Mouse (Mus musculus): ENCODE data around the gene Pla2g4d.

The Pla2g4d gene

DNA sequence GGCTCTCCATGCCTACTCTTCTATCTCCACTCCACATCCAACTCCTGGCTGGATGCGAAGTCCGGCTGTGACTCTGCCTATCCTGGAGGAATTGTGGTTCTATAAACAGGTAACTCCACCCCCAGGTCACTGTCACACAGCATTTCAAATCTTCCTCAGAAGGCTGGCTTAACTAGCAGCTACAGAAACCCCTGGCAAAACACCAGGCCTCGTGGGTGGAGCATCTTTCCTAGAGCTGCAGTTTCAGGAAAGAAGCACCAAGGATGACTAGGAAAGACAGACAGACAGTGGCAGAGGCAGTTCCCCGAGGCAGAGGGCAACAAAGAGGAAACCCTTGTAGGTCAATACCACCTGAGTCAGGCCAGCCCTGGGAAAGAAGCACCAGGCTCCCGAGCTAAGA, at the start of gene Pla2g4d:
Pla2g4d (minus strand) TSS at position 203 of the 400 bp plus-strand sequence.
- no peak for DNase-seq (ENCODE audit: low spot score)

DNA sequence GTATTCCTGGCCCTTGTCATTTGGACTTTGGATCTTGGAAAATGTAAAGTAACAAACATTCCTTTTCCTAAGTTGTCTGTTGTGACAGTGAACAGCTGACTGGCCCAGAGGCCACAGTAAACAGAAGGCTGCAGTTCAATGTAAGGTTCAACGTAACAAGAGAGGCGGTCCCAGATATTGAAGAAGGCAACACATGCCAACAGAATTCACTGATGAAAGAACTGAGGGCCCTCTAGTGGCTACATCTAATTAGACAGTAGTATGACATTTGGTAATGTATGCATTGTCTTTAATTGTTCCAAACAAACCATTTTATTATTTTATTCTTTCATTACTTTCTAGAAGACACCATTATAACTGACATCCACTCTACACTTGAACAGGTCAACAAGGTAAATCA, 48.9 kb upstream of the Pla2g4d start:
- no peak for DNase-seq (ENCODE audit: low spot score)

DNA sequence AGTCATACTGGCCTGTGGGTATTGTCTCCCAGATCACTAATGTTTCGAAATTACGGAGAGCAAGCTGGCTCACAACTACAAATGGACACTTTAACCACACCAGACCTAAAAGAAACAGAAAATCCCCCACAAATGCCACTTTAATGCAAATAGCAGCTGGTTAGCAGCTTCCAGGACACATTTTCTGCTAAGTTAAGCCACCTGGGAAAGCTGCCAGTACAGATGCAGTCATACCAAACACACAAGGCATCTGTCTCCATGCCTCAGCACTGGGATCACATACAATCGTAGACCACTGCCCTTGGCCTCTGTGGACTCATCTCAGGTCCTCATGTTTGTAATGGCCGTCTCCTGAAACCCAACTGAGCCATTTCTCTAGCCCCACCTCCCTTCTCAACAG, 42.6 kb upstream of the Pla2g4d start:
- no peak for DNase-seq (ENCODE audit: low spot score)

DNA sequence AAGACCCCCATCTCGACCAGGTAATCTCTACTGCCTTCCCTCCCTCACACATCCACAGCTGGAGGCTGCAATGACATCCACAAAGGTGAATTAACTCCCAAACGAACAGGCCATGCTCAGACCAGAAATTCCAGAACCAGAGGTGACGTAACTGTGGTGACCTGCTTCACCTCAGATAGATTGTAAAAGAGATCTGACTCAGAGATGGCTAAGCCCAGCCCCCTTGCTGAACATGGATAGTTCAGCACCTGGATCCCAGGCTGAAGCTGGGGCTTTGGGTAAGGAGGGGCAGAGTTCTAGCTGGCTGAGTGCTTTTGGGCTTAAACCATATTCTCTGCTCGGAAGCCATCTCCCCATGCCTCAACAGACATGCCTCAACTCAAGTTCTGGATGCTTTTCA, 26.1 kb upstream of the Pla2g4d start:
- no peak for DNase-seq (ENCODE audit: low spot score)

DNA sequence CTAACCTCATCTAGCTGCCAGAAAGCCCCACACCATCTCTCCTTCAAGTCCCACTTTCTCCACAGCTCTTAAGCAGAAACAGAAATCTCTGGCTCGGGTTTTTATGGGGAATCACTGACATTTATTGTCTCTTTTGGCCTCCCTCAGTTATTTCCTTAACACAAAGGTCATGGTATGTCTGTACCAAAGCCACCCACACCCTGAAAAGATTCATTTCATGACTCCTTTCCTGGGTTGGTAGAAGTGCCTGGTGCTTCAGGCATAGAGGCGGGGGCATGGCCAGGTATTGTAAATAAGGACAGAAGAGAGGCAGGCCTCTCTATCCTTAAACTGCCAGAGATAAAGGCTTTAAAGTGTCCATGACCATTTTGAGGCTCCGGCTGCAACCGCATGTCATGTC, 25.5 kb upstream of the Pla2g4d start:
- no peak for DNase-seq (ENCODE audit: low spot score)

DNA sequence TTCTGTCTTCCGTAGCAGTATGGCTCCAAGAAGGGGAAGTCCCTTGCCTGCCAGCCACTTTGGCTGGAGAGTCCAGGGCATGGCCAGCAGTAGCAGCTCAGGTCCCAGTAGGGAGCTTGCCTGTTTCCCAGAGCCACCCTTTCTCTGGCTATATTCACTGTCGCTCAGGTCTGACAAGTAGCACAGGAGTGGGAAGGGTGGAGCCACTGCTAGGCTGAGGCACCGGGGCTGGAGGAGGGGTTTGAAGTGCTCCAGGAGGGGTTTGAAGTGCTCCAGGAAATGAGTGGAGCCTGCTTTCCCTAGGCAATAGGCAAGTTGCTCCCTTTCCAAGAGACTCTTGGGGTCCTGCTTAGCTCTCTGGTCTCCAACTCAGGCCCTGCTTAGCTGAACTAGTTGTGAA, 25.0 kb upstream of the Pla2g4d start, which contains the start of gene Pla2g4f:
Pla2g4f (minus strand) TSS at position 190 of the 400 bp plus-strand sequence.
- no peak for DNase-seq (ENCODE audit: low spot score)

DNA sequence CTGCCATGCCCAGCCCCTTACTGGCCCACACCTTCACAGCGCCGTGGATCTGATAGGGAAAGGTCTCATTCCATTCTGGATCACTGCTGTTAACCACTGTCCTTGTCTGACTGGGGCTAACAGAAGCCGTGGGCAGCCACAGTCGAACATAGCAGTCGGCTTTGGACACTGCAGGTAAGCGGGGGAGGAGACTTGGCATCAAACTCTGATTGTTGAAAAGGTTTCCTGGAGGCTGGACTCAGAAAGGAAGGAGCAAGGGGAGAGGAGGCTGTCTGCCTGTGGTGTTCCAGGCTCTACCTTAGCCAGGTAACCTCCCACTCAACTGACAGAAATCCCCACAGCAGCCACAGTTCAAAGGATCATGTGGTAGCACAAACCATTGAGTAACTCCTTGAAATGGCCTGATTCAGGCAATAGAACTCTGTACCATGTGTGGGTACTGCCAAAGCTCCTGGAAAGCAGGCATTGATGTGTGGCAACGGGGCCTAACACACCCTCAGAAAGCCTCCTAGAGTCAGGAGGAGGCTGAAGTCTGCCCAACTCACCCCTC, 23.4 kb upstream of the Pla2g4d start:
- DNase-seq (ENCODE audit: low spot score) = peak; percentile 16

DNA sequence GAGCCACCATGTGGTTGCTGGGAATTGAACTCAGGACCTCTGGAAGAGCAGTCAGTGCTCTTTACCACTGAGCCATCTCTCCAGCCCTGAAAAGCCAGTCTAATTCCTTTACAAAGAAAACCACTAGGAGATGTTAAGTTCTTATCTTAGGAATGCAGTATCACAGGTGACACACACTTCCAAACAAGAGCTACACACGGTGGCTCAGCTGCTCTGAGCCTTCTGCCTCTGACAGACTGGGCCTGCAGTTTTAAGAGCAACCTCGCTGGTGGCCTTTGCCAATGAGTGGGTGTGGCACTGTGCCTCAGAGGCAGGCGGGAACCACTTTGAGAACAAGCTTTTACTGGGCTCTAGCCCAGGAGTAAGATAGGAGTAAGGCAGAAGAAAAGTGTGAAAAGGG, 15.1 kb upstream of the Pla2g4d start:
- DNase-seq (ENCODE audit: low spot score) = no peak

DNA sequence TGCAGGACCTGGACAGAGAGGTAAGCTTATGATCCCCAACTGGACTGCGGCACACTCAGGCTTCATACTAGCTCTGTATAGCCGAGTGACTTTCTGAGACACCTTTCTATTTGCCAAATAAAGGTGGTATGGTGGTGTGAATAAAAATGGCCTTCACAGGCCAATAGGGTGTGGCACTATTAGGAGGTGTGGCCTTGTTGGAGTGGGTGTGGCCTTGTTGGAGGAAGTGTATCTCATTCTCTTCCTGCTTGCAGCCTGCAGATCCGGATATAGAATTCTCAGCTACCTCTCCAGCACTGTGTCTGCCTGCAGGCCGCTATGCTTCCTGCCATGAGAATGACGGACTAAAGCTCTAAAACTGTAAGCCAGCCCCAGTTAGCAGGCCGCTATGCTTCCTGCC, 12.1 kb upstream of the Pla2g4d start:
- DNase-seq (ENCODE audit: low spot score) = no peak

DNA sequence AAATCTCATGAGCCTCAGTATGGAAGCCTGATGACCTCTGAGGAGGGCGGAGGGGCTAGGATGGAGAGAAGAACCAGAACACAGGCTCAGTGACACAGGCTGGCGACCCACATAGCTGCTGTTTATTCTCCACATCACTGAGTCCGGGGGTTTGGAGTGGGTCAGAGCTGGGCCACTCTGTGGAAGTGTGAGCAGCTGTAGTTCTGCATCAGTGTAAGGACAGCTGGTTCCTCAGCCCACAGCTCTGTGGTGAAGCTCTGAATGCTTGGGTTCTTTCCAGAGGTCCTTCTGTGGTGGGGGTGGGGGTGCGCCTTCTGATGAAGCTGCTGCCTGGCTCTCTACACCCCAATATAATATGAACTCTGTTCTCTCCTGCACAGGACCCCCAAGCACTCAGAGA, 10.9 kb upstream of the Pla2g4d start:
- DNase-seq (ENCODE audit: low spot score) = no peak

DNA sequence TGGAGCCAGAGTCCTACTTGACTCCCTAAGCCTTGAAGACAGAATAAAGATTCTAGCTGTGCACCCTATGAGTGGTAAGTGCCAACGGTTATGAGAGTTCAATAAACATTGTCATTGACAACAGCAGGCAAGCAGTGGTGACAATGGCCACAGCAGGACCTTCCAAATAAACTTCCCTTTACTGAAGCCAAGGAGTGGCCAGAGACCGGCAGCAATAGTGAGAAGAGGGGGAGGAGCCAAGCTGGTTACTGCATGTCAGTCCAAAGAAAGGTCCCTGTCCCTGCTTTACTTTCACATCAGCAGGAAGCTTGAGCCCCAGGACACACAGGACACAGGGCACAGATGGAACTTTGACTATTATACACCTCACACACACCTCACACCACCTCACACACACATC, 7.2 kb upstream of the Pla2g4d start:
- DNase-seq (ENCODE audit: low spot score) = no peak

DNA sequence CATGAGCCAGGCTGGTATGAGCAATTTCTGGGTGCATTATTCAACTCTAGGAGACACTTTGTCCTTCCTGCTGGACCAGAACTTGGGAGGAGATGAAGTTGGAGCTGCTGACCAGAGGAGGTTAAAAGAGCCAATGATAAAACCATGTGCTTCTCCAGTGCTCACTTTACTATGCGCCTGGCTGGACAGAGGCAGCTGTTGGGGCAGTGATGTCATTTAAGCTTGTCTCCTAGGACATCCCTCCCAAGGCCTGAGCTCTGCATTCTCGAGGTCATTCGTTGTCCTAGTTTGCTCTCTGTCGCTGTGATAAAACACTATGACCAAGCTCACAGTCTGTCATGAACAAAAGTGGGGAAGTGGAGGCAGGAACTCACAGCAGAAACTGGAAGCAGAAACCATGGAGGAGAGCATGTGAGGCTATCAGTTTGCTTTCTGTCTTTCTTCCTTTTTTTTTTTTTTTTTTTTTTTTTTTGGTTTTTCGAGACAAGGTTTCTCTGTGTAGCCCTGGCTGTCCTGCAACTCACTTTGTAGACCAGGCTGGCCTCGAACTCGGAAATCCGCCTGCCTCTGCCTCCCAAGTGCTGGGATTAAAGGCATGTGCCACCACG, 2.6 kb upstream of the Pla2g4d start:
- DNase-seq (ENCODE audit: low spot score) = no peak

DNA sequence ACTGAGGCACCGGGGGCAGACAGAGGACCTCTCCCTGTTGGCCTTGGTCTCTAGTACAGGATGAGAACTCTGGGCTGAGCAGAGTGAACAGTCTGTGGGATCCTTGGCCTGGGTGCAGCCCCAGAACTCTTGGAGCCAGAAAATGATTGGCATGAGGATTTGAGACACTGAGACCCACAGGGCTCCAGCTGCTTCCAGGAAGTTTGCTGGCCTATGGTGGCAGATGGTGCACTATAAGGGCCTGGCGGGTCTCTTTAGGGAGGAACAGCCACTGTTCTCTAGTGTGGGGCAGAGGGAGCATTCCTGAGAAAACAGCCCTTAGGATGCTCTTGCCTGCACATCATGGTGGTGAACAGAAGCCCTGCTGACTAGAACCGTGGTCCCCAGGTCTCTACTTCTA, 596 bp downstream of the Pla2g4d start:
- DNase-seq (ENCODE audit: low spot score) = no peak

DNA sequence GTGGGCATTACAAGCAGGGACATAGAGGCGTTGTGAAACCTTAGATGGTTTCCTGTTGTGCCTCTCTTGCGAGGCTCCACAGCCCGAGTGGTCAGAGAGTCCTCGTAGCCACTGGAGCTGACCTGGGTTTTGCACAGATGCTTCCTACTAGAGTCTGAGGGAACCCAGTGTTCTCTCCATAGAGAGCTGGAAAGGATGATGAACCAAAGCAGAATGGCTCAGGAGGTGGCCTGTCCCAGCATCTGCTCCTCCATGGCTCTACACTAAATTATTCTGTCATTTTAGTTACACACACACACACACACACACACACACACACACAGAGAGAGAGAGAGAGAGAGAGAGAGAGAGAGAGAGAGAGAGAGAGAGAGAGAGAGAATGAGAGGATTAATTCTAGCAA, 3.4 kb downstream of the Pla2g4d start:
- no peak for DNase-seq (ENCODE audit: low spot score)

DNA sequence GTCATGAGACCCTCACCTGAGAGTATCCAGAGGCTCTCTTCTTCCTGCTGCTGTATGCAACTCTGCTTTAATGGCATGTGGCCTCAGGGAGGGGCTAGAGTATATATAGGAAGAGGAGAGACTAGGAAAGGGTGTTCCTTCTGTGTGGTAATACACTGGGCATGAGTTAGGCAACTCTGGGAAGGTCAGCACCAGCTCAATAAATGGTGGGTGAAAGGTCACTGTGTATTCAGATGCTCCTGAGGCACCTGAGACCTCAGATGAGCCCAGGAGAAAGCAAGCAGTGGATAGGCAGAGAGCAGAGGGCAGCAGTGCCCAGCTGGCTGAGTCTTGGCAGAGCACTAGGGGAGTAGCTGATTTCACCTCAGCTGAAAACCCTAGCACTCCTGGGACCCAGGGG, 4.3 kb downstream of the Pla2g4d start:
- DNase-seq (ENCODE audit: low spot score) = no peak

DNA sequence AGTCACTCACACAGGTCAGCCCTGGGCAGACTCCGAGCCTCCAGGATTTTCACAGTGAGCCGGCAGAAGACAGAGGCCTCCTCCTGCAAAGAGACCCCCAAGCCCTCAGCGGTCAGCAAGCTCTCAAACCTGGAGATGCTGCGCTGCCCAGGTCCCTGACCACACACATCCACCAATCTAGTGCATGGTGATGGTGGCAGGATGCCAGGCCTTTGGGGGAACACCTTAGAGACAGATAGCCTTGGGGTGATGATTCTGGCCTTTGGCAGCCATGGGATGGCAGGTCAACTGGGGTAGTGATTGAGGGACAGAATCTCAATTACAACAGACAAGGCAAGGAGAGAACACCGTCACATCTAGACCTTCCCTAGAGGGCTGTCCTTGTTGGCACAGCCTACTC, 4.9 kb downstream of the Pla2g4d start:
- DNase-seq (ENCODE audit: low spot score) = no peak

DNA sequence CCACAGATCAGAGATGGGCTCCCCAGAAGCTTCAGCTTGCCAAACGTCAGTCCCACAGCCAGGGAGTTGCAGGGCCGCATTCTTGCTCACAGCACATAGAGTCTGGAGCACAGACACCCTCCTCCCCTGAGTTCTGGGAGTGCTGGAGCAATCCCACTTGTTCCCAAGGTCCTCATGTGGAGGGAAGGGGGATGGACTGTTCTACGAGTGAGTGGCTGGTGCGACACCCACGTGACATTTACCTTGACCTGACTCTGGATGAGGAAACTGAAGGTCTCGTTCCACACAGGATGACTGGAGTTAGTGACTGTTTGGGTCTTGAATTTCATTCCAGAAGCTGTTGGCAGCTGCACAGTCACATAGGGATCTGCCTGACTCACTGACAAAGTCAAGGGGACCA, 5.4 kb downstream of the Pla2g4d start:
- no peak for DNase-seq (ENCODE audit: low spot score)

DNA sequence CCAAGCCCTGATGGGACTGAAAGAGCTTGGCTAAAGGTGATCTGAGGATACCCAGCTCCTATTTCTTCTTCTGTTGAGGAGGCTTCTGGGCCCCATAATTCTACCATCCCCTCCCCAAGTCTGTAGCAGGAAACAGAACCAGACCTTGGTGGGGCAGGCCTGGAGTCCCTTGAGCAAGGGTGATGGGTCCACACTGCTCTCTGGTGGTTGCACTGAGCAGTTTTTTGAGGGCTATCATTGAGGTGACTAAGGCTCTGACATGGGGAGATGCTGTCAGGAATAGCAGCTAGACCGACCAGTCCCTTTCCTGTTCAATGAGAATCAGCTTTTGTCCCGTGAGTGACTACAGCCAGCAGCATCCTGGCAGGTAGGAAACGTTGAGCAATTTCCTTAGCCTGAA, 7.8 kb downstream of the Pla2g4d start:
- no peak for DNase-seq (ENCODE audit: low spot score)

DNA sequence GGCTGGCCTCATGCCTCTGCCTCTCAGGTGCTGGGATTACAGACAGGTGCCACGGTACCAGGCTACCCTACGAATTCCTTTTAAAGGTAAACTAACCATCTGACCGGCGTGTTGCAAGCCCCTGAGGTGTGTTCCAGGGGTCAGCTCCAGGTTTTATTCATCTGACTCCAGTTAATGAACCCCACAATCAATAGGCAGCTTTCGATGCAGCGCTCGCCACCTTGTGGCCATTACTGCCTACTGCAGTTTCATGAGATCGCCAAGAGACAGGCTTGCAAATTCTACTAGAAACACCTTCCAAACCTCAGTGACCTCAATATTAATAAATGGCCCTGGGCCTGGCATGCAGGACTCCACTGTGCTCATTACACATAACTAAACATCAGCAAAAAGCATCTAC, 9.0 kb downstream of the Pla2g4d start:
- DNase-seq (ENCODE audit: low spot score) = peak; percentile 35

DNA sequence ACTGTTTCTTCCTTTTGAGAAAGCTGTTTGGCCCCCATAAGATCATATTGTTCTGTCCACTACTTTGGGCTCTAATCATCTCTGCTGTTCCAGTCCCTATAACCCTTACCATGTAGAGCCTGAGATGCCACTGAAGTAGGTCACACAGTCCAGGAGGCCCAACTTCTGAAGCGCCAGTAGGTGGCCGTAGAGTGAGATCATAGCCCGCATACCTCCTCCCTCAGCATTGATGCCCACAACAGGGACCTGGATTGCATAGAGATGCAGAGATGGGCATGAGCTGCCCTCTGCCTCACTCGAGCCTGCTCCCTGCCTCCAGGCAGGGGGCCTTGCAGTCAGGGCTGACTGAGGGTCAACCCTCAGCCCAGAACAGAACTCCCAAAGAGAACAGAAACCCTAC, 12.0 kb downstream of the Pla2g4d start:
- no peak for DNase-seq (ENCODE audit: low spot score)

DNA sequence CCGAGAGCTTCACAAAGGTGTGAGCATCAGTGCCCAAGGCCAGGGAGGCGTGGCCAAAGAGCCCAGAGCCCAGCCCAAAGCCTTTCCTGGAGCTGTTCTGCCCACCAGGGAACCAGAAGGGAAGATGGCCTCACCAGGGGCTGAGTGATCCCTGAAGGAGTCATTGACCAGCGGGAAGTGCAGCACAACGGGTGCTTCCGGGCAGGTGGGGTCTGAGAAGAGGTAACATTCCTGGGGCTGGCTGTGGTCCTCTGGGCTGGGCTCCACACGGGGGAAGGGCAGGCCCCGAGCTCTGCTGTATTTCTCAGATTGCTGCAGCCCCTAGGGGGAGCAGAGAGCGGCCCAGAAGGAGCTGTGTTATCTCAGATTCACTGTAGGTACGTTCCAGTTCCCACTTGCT, 20.4 kb downstream of the Pla2g4d start:
- no peak for DNase-seq (ENCODE audit: low spot score)

DNA sequence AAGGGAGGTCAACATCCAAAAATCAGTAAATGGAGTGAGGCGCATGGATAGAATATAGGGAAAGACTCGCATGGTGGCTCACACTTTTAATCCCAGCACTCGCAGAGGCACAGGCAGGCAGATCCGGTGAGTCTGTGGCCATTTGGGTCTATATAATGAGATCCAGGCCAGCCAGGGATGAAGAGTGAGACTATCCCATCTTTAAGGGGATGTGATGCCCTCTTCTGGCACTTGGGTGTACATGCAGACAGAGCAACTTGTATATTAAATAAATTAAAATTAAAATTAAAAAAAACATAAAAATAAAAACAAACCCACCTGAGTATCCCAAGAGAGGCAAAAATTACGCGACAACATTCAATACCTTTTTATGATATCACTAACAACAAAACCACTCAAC, 23.5 kb downstream of the Pla2g4d start:
- no peak for DNase-seq (ENCODE audit: low spot score)

DNA sequence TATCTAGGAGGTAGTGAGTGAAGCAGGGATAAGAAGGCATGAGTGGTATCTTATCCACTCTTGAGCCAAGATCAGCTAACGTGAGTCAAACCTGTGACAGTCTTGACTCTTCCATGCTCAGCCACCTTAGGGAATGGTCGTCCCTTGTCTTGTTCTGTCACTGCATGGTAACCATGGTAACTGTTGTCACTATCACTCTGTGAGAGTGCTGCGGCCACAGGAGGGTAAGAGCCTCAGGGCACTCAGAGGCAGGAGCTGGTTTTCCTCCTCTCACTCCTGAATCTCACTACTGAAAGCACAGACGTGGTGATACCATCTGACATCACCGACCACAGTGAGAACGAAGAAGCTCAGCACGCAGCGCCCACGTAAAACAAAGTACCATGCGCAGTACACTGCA, 24.1 kb downstream of the Pla2g4d start:
- DNase-seq (ENCODE audit: low spot score) = no peak

DNA sequence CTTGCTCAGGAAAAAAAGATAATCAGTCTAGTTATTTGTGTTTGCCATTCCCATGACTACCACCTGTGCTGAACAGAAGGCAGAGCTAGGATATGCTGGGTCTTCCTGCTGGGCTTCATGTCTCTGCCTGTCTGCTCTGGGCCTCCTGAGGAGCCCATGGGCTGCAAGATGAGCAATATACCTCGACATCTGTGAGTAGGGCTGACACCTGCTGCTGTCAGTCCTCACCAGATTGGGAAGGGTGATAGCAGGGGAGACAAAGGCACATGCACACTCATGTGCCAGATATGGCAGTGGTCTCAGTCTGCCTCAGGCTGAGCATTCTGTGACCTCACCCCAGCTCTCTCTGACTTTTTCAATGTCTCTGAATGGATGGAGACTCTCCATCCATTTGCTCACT, 26.1 kb downstream of the Pla2g4d start:
- no peak for DNase-seq (ENCODE audit: low spot score)

DNA sequence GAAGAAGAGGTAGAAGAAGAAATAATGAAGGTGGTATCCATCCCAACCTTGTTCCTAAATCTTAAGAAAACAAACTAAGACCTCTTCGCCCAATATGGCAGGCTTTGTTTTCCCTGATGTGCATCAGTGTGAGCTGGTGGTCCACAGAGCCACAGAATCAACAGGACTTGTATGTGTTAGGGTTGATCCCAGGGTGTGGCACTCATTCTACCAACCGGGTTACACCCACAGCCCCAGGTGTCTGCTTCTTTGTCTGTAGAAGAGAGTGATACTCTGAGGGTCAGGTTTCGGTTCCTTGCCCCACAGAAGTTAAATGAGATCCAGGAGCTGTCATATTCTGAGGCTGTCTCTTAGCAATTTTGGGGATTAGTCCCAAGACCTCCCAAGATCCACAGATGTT, 27.7 kb downstream of the Pla2g4d start:
- DNase-seq (ENCODE audit: low spot score) = no peak

Data from ovary, postnatal 14 days (tissue).